Mouse (Mus musculus) spleen, postnatal 36 days (tissue): ENCODE measurements around the gene Tmco1.

Experiments
- DNase-seq, 2 experiments: peaks; one replicate each; pipeline ENCODE4 v3.0.0; 2022; ENCODE audit warnings: low spot score in 2 of 2, mixed read lengths in 1 of 2

Gene Tmco1

GRCm38 (mm10) chr1:167369905-167370304 lies 61.7 kb downstream of the Tmco1 start:
- DNase-seq, result peak; percentile 82 to 89

- DNase-seq, result no peak
Observed at GRCm38 (mm10) chr1:167372739-167373138, 64.6 kb downstream of the Tmco1 start.

GRCm38 (mm10) chr1:167374003-167374784 lies 66.0 kb downstream of the Tmco1 start:
- peak; percentile 81 to 83 for DNase-seq

GRCm38 (mm10) chr1:167374942-167375341 lies 66.8 kb downstream of the Tmco1 start:
- no peak for DNase-seq

GRCm38 (mm10) chr1:167378019-167378418 lies 69.8 kb downstream of the Tmco1 start:
- no peak for DNase-seq

GRCm38 (mm10) chr1:167379751-167380150 lies 71.6 kb downstream of the Tmco1 start:
- no peak for DNase-seq

GRCm38 (mm10) chr1:167380223-167380622 lies 72.0 kb downstream of the Tmco1 start:
- no peak for DNase-seq

GRCm38 (mm10) chr1:167381050-167382015 lies 73.2 kb downstream of the Tmco1 start:
- DNase-seq, result no peak

GRCm38 (mm10) chr1:167382316-167382715 lies 74.1 kb downstream of the Tmco1 start:
- DNase-seq, result no peak

GRCm38 (mm10) chr1:167382763-167383162 lies 74.6 kb downstream of the Tmco1 start:
- no peak for DNase-seq

- no peak for DNase-seq
Observed at GRCm38 (mm10) chr1:167383178-167383577, 75.0 kb downstream of the Tmco1 start.
